Mouse (Mus musculus): ENCODE measurements around the gene Fmnl2. TPM values are rescaled to one million over a fixed set of nuclear protein-coding genes. Genes with fewer than 3 reads are reported as not detected.
A peak's percentile ranks its signal among the peaks of the same experiment; 100 is the strongest.

Fmnl2 gene
- polyA plus RNA-seq, 1 experiment: 4.3 TPM

GRCm38 (mm10) chr2:52990874-52991687 lies 133.4 kb downstream of the Fmnl2 start:
- H3K27me3 ChIP-seq (replicated peaks; ENCODE audit: control insufficient read depth, insufficient read depth, low read length): no peaks in the 10 kb centered on the region
- peak; percentile 37 for DNase-seq
- WGBS: 56% methylated on average over 9 of the region's 9 CpGs
- H3K27ac ChIP-seq (ENCODE audit: insufficient read depth, low read depth, low read length): peak overlapping the region; percentile 93
- H3K4me1 ChIP-seq (ENCODE audit: control insufficient read depth, insufficient read depth, low read length): peaks cover 12% of the 10 kb centered on the region; the same call in 1 of the 2 replicates
- no peak overlapping the region for H3K4me3 ChIP-seq (ENCODE audit: insufficient read depth, low read depth, low read length)
- TF ChIP-seq CTCF (conservative IDR thresholded peaks at IDR 0.05; ENCODE audit: insufficient read depth, insufficient read length, low read depth, low read length) (no peak), POLR2A (IDR thresholded peaks at IDR 0.05; ENCODE audit: low read depth, low read length) (no peak)
- H3K36me3 ChIP-seq (ENCODE audit: control insufficient read depth, insufficient read depth, low read length): no peaks in the 10 kb centered on the region

DNA sequence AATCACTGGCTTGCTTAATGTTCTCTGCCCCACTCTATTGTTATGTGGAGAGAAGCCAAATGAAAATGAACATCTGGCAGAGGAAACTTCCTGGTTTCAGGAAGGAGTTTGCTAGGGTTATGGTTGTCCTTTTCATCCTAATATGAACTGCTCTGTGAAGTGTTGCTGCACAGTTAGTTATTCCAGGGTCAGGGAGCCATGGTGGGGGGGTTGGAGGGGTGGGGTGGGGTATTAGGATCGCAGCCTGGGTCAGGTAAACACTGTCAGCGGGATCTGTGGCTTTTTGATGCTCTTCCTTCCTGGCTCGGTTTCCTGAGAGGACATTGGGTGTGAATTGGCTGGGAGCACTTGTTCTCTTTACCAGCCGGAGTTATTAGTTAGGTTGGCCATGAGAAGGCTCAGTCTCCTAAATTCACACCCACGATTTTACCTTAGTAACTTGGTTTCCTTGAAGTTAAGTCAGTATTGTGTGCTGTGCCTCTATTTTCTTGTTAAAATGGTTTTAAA lies 134.1 kb downstream of the Fmnl2 start:
- Histone ChIP-seq H3K4me3 (ENCODE audit: insufficient read depth, low read depth, low read length) (no peak overlapping the region), H3K27me3 (replicated peaks; ENCODE audit: control insufficient read depth, insufficient read depth, low read length) (no peaks in the 10 kb centered on the region), H3K36me3 (ENCODE audit: control insufficient read depth, insufficient read depth, low read length) (no peaks in the 10 kb centered on the region), H3K4me1 (ENCODE audit: control insufficient read depth, insufficient read depth, low read length) (peaks cover 12% of the 10 kb centered on the region; the same call in 1 of the 2 replicates), H3K27ac (ENCODE audit: insufficient read depth, low read depth, low read length) (peak overlapping the region; percentile 93)
- whole genome bisulfite sequencing: 45% methylated on average over 5 of the region's 5 CpGs
- TF ChIP-seq POLR2A (IDR thresholded peaks at IDR 0.05; ENCODE audit: low read depth, low read length): no peak
- TF ChIP-seq CTCF (conservative IDR thresholded peaks at IDR 0.05; ENCODE audit: insufficient read depth, insufficient read length, low read depth, low read length): no peak
- peak; percentile 62 for DNase-seq

DNA sequence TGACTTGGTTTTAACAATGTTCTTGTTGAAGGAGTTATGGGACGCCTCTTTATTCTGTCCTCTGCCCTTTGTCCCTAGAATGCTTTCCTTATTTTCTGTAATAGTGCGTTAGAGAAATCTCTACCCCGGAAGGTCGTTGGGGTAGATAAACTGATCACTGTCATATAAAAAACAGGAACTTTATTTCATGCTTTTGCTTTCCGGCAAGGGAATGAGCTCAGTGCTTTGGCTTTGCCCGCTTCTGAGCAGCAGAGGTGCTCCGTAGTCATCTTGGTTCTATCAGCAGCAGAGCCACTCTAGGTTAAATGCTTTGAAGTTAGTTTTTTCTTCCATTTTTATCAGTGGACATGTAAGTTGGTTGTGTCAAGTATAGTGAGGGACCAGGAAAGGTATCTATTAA lies 135.6 kb downstream of the Fmnl2 start:
- Histone ChIP-seq H3K36me3 (ENCODE audit: control insufficient read depth, insufficient read depth, low read length) (no peaks in the 10 kb centered on the region), H3K27me3 (replicated peaks; ENCODE audit: control insufficient read depth, insufficient read depth, low read length) (no peaks in the 10 kb centered on the region), H3K4me3 (ENCODE audit: insufficient read depth, low read depth, low read length) (no peak overlapping the region), H3K4me1 (ENCODE audit: control insufficient read depth, insufficient read depth, low read length) (peaks cover 9% of the 10 kb centered on the region; the same call in 1 of the 2 replicates), H3K27ac (ENCODE audit: insufficient read depth, low read depth, low read length) (peak overlapping the region; percentile 90)
- peak; percentile 58 for DNase-seq
- TF ChIP-seq POLR2A (IDR thresholded peaks at IDR 0.05; ENCODE audit: low read depth, low read length) (no peak), CTCF (conservative IDR thresholded peaks at IDR 0.05; ENCODE audit: insufficient read depth, insufficient read length, low read depth, low read length) (no peak)
- 73% methylated on average over 7 of the region's 7 CpGs for WGBS

- WGBS: 47% methylated on average over 9 of the region's 9 CpGs
- Histone ChIP-seq H3K27me3 (replicated peaks; ENCODE audit: control insufficient read depth, insufficient read depth, low read length) (no peaks in the 10 kb centered on the region), H3K4me1 (ENCODE audit: control insufficient read depth, insufficient read depth, low read length) (peaks cover 10% of the 10 kb centered on the region; the same call in 1 of the 2 replicates), H3K36me3 (ENCODE audit: control insufficient read depth, insufficient read depth, low read length) (no peaks in the 10 kb centered on the region), H3K27ac (ENCODE audit: insufficient read depth, low read depth, low read length) (no peak overlapping the region), H3K4me3 (ENCODE audit: insufficient read depth, low read depth, low read length) (no peak overlapping the region)
- DNase-seq: peak; percentile 85
- no peak for TF ChIP-seq POLR2A (IDR thresholded peaks at IDR 0.05; ENCODE audit: low read depth, low read length)
- TF ChIP-seq CTCF (conservative IDR thresholded peaks at IDR 0.05; ENCODE audit: insufficient read depth, insufficient read length, low read depth, low read length): no peak
Measured at GRCm38 (mm10) chr2:52994526-52994925, 136.9 kb downstream of the Fmnl2 start.

DNA sequence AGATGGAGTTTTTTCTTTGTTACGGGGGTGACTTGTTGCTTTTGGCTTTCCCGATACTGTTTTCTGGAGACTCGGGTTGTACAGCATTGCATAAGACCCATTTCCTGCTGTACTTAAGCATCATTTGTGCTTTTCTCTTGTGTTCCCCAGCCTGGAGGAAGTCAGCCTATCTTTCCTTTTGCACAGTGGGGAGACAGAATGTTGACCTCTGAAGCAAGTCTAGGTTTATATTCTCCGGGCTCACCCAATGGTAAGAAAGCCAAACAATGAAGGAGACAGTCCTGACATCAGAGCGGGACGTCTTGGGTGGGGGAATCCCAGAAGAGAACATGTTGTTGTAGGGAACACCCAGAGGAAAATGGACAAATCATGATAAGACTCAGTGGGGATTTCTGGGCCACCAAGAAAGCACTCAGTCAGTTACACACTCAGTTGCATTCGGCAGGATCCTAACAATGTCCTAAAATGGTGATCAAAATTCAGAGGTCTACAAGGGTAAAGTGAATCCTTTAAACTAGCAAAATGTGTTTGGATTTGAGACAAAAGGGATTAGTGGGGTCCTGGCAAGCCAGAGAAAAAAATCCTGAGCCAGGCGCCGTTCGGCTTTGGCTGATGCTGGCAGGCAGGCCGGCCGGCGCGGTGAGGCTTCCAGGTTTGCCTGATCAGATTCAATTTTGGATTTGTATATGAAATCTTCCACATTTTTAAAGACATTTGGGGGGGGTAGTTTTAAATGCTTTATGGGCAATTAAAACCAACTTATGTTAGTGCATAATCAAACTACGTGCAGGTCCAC lies 140.5 kb downstream of the Fmnl2 start:
- WGBS: 78% methylated on average over 15 of the region's 15 CpGs
- Histone ChIP-seq H3K27me3 (replicated peaks; ENCODE audit: control insufficient read depth, insufficient read depth, low read length) (no peaks in the 10 kb centered on the region), H3K4me1 (ENCODE audit: control insufficient read depth, insufficient read depth, low read length) (peaks cover 4% of the 10 kb centered on the region; the same call in 1 of the 2 replicates), H3K36me3 (ENCODE audit: control insufficient read depth, insufficient read depth, low read length) (no peaks in the 10 kb centered on the region), H3K27ac (ENCODE audit: insufficient read depth, low read depth, low read length) (0 out of 2 replicates have a peak overlapping the region, but pooled peaks have one; percentile 39), H3K4me3 (ENCODE audit: insufficient read depth, low read depth, low read length) (no peak overlapping the region)
- TF ChIP-seq POLR2A (IDR thresholded peaks at IDR 0.05; ENCODE audit: low read depth, low read length) (no peak), CTCF (conservative IDR thresholded peaks at IDR 0.05; ENCODE audit: insufficient read depth, insufficient read length, low read depth, low read length) (no peak)
- peak; percentile 32 for DNase-seq

- WGBS: 26% methylated on average over 3 of the region's 3 CpGs
- Histone ChIP-seq H3K27ac (ENCODE audit: insufficient read depth, low read depth, low read length) (no peak overlapping the region), H3K4me1 (ENCODE audit: control insufficient read depth, insufficient read depth, low read length) (peaks cover 7% of the 10 kb centered on the region; the same call in 1 of the 2 replicates), H3K36me3 (ENCODE audit: control insufficient read depth, insufficient read depth, low read length) (no peaks in the 10 kb centered on the region), H3K27me3 (replicated peaks; ENCODE audit: control insufficient read depth, insufficient read depth, low read length) (no peaks in the 10 kb centered on the region), H3K4me3 (ENCODE audit: insufficient read depth, low read depth, low read length) (no peak overlapping the region)
- TF ChIP-seq POLR2A (IDR thresholded peaks at IDR 0.05; ENCODE audit: low read depth, low read length) (no peak), CTCF (conservative IDR thresholded peaks at IDR 0.05; ENCODE audit: insufficient read depth, insufficient read length, low read depth, low read length) (no peak)
- peak; percentile 39 for DNase-seq
Measured at GRCm38 (mm10) chr2:52999524-52999969, 141.9 kb downstream of the Fmnl2 start.

All from kidney, adult 2 months (tissue).